Mouse (Mus musculus): ENCODE data around the gene Pank4. TPM values are rescaled to one million over a fixed set of nuclear protein-coding genes. Genes with fewer than 3 reads are reported as not detected.

Pank4 gene
- polyA plus RNA-seq, 1 experiment from 2014 or later = 48.3 TPM

- Histone ChIP-seq H3K9me3 (no peaks in the 10 kb centered on the region), H3K4me2 (no peak overlapping the region), H3K4me3 (no peak overlapping the region), H3K4me1 (peaks cover 23% of the 10 kb centered on the region), H3K27ac (no peak overlapping the region), H3K9ac (no peak overlapping the region), H3K36me3 (no peaks in the 10 kb centered on the region), H3K27me3 (no peaks in the 10 kb centered on the region; the same call in 1 of the 2 replicates)
- no peak for ATAC-seq (ENCODE audit: insufficient number of reproducible peaks, insufficient read depth, low FRiP score, low TSS enrichment, low read depth)
- 82% methylated on average over 12 of the region's 12 CpGs for WGBS
These were observed 34.7 kb upstream of the Pank4 start for GRCm38 (mm10) chr4:154929088-154929660.

GRCm38 (mm10) chr4:154933306-154933907 lies 30.5 kb upstream of the Pank4 start:
- Histone ChIP-seq H3K4me1 (peaks cover 2% of the 10 kb centered on the region), H3K4me3 (no peak overlapping the region), H3K9me3 (no peaks in the 10 kb centered on the region), H3K27ac (no peak overlapping the region), H3K36me3 (no peaks in the 10 kb centered on the region), H3K27me3 (no peaks in the 10 kb centered on the region; the same call in 1 of the 2 replicates), H3K9ac (no peak overlapping the region), H3K4me2 (no peak overlapping the region)
- no peak for ATAC-seq (ENCODE audit: insufficient number of reproducible peaks, insufficient read depth, low FRiP score, low TSS enrichment, low read depth)
- 56% methylated on average over 13 of the region's 13 CpGs for WGBS

- WGBS = 87% methylated on average over 2 of the region's 2 CpGs
- H3K27ac ChIP-seq = no peak overlapping the region
- no peak for ATAC-seq (ENCODE audit: insufficient number of reproducible peaks, insufficient read depth, low FRiP score, low TSS enrichment, low read depth)
These were observed 29.1 kb upstream of the Pank4 start for GRCm38 (mm10) chr4:154934800-154935199.

GRCm38 (mm10) chr4:154935788-154936187 lies 28.1 kb upstream of the Pank4 start:
- no peaks in the 10 kb centered on the region for H3K4me1 ChIP-seq
- H3K9ac ChIP-seq = no peak overlapping the region
- no peak overlapping the region for H3K27ac ChIP-seq
- no peaks in the 10 kb centered on the region for H3K36me3 ChIP-seq
- no peak overlapping the region for H3K4me2 ChIP-seq
- H3K4me3 ChIP-seq = no peak overlapping the region
- H3K9me3 ChIP-seq = no peaks in the 10 kb centered on the region
- 80% methylated on average over 7 of the region's 7 CpGs for WGBS
- H3K27me3 ChIP-seq = no peaks in the 10 kb centered on the region; the same call in 1 of the 2 replicates
- no peak for ATAC-seq (ENCODE audit: insufficient number of reproducible peaks, insufficient read depth, low FRiP score, low TSS enrichment, low read depth)

More at GRCm38 (mm10) chr4:154934800-154935199, 29.1 kb upstream of the Pank4 start:
- no peaks in the 10 kb centered on the region for H3K4me1 ChIP-seq
- H3K4me2 ChIP-seq = no peak overlapping the region
- no peaks in the 10 kb centered on the region for H3K36me3 ChIP-seq
- H3K9me3 ChIP-seq = no peaks in the 10 kb centered on the region
- H3K9ac ChIP-seq = no peak overlapping the region
- no peaks in the 10 kb centered on the region; the same call in 1 of the 2 replicates for H3K27me3 ChIP-seq
- H3K4me3 ChIP-seq = no peak overlapping the region

GRCm38 (mm10) chr4:154936542-154937255 lies 27.2 kb upstream of the Pank4 start:
- WGBS = 61% methylated on average over 8 of the region's 8 CpGs
- H3K36me3 ChIP-seq = no peaks in the 10 kb centered on the region
- no peaks in the 10 kb centered on the region; the same call in 1 of the 2 replicates for H3K27me3 ChIP-seq
- no peak overlapping the region for H3K9ac ChIP-seq
- no peak overlapping the region for H3K4me3 ChIP-seq
- no peaks in the 10 kb centered on the region for H3K4me1 ChIP-seq
- H3K4me2 ChIP-seq = no peak overlapping the region
- H3K27ac ChIP-seq = no peak overlapping the region
- ATAC-seq (ENCODE audit: insufficient number of reproducible peaks, insufficient read depth, low FRiP score, low TSS enrichment, low read depth) = no peak
- H3K9me3 ChIP-seq = no peaks in the 10 kb centered on the region

GRCm38 (mm10) chr4:154937746-154938145 lies 26.2 kb upstream of the Pank4 start:
- no peaks in the 10 kb centered on the region for H3K4me1 ChIP-seq
- no peak overlapping the region for H3K9ac ChIP-seq
- H3K27ac ChIP-seq = no peak overlapping the region
- H3K9me3 ChIP-seq = no peaks in the 10 kb centered on the region
- no peaks in the 10 kb centered on the region for H3K36me3 ChIP-seq
- no peak overlapping the region for H3K4me2 ChIP-seq
- 76% methylated on average over 1 of the region's 1 CpGs for WGBS
- H3K27me3 ChIP-seq = no peaks in the 10 kb centered on the region; the same call in 1 of the 2 replicates
- ATAC-seq (ENCODE audit: insufficient number of reproducible peaks, insufficient read depth, low FRiP score, low TSS enrichment, low read depth) = no peak
- no peak overlapping the region for H3K4me3 ChIP-seq

- H3K27ac ChIP-seq = no peak overlapping the region
- 89% methylated on average over 2 of the region's 2 CpGs for WGBS
- no peak for ATAC-seq (ENCODE audit: insufficient number of reproducible peaks, insufficient read depth, low FRiP score, low TSS enrichment, low read depth)
- H3K4me3 ChIP-seq = no peak overlapping the region
- no peaks in the 10 kb centered on the region for H3K27me3 ChIP-seq
- no peaks in the 10 kb centered on the region for H3K9me3 ChIP-seq
- H3K36me3 ChIP-seq = no peaks in the 10 kb centered on the region
- H3K4me1 ChIP-seq = no peaks in the 10 kb centered on the region
- no peak overlapping the region for H3K4me2 ChIP-seq
- no peak overlapping the region for H3K9ac ChIP-seq
These were observed 23.8 kb upstream of the Pank4 start for GRCm38 (mm10) chr4:154940156-154940555.

- H3K9me3 ChIP-seq = no peaks in the 10 kb centered on the region
These were observed 22.1 kb upstream of the Pank4 start for GRCm38 (mm10) chr4:154941831-154942230.

GRCm38 (mm10) chr4:154942632-154943322 lies 21.1 kb upstream of the Pank4 start:
- H3K9me3 ChIP-seq = no peaks in the 10 kb centered on the region
- H3K4me2 ChIP-seq = no peak overlapping the region
- WGBS = 71% methylated on average over 10 of the region's 10 CpGs
- H3K9ac ChIP-seq = no peak overlapping the region
- H3K4me1 ChIP-seq = peaks cover 9% of the 10 kb centered on the region
- H3K27ac ChIP-seq = no peak overlapping the region
- H3K36me3 ChIP-seq = no peaks in the 10 kb centered on the region
- no peaks in the 10 kb centered on the region for H3K27me3 ChIP-seq
- no peak for ATAC-seq (ENCODE audit: insufficient number of reproducible peaks, insufficient read depth, low FRiP score, low TSS enrichment, low read depth)
- no peak overlapping the region for H3K4me3 ChIP-seq

More at GRCm38 (mm10) chr4:154941831-154942230, 22.1 kb upstream of the Pank4 start:
- Histone ChIP-seq H3K27ac (no peak overlapping the region), H3K9ac (no peak overlapping the region), H3K36me3 (no peaks in the 10 kb centered on the region), H3K4me2 (no peak overlapping the region), H3K4me3 (no peak overlapping the region), H3K27me3 (no peaks in the 10 kb centered on the region), H3K4me1 (peaks cover 9% of the 10 kb centered on the region)
- WGBS = 81% methylated on average over 5 of the region's 5 CpGs
- ATAC-seq (ENCODE audit: insufficient number of reproducible peaks, insufficient read depth, low FRiP score, low TSS enrichment, low read depth) = no peak

GRCm38 (mm10) chr4:154943323-154944039 lies 20.4 kb upstream of the Pank4 start:
- 88% methylated on average over 6 of the region's 6 CpGs for WGBS
- no peaks in the 10 kb centered on the region for H3K9me3 ChIP-seq
- H3K4me1 ChIP-seq = peaks cover 13% of the 10 kb centered on the region
- H3K36me3 ChIP-seq = no peaks in the 10 kb centered on the region
- peaks cover 5% of the 10 kb centered on the region for H3K27me3 ChIP-seq
- no peak for ATAC-seq (ENCODE audit: insufficient number of reproducible peaks, insufficient read depth, low FRiP score, low TSS enrichment, low read depth)
- H3K9ac ChIP-seq = no peak overlapping the region
- H3K4me2 ChIP-seq = no peak overlapping the region
- H3K4me3 ChIP-seq = no peak overlapping the region
- H3K27ac ChIP-seq = no peak overlapping the region

- H3K4me3 ChIP-seq = no peak overlapping the region
- H3K27ac ChIP-seq = no peak overlapping the region
- peaks cover 12% of the 10 kb centered on the region for H3K27me3 ChIP-seq
- H3K9me3 ChIP-seq = no peaks in the 10 kb centered on the region
- H3K4me2 ChIP-seq = no peak overlapping the region
- 19% methylated on average over 2 of the region's 2 CpGs for WGBS
- no peak overlapping the region for H3K9ac ChIP-seq
- H3K36me3 ChIP-seq = no peaks in the 10 kb centered on the region
- ATAC-seq (ENCODE audit: insufficient number of reproducible peaks, insufficient read depth, low FRiP score, low TSS enrichment, low read depth) = peak; percentile 67; the same call in 1 of the 2 replicates
- peaks cover 20% of the 10 kb centered on the region for H3K4me1 ChIP-seq
These were observed 19.8 kb upstream of the Pank4 start for GRCm38 (mm10) chr4:154944121-154944590.
